Mouse (Mus musculus): ENCODE data around the gene Ddc. TPM values are rescaled to one million over a fixed set of nuclear protein-coding genes. Genes with fewer than 3 reads are reported as not detected.

Ddc gene
- polyA plus RNA-seq, 1 experiment from 2014 or later, result 7.5 TPM

- no peaks in the 10 kb centered on the region for H3K27me3 ChIP-seq (ENCODE audit: control insufficient read depth, insufficient read depth, low read length)
- H3K9me3 ChIP-seq (ENCODE audit: control insufficient read depth, low read length), result no peaks in the 10 kb centered on the region
- no peak overlapping the region for H3K4me3 ChIP-seq (ENCODE audit: low read depth, low read length)
- 26% methylated on average over 9 of the region's 9 CpGs for WGBS
- 0 out of 2 replicates have a peak overlapping the region, but pooled peaks have one; percentile 27 for H3K27ac ChIP-seq (ENCODE audit: low read depth, low read length)
- DNase-seq (ENCODE audit: low spot score) (peak; percentile 84), ATAC-seq (ENCODE audit: insufficient read depth, low FRiP score, low TSS enrichment) (0 out of 2 replicates have a peak, but pooled peaks have one; percentile 10)
- peak overlapping the region; percentile 31 for H3K4me2 ChIP-seq (ENCODE audit: low read depth)
- peaks cover 9% of the 10 kb centered on the region for H3K4me1 ChIP-seq (ENCODE audit: control insufficient read depth, insufficient read depth, low read length)
- H3K36me3 ChIP-seq (ENCODE audit: control insufficient read depth, insufficient read depth, low read length), result no peaks in the 10 kb centered on the region
- peak overlapping the region; percentile 35; the same call in 1 of the 2 replicates for H3K9ac ChIP-seq (ENCODE audit: low read length)
Observed at GRCm38 (mm10) chr11:11811906-11812480, 86.0 kb downstream of the Ddc start.

DNA sequence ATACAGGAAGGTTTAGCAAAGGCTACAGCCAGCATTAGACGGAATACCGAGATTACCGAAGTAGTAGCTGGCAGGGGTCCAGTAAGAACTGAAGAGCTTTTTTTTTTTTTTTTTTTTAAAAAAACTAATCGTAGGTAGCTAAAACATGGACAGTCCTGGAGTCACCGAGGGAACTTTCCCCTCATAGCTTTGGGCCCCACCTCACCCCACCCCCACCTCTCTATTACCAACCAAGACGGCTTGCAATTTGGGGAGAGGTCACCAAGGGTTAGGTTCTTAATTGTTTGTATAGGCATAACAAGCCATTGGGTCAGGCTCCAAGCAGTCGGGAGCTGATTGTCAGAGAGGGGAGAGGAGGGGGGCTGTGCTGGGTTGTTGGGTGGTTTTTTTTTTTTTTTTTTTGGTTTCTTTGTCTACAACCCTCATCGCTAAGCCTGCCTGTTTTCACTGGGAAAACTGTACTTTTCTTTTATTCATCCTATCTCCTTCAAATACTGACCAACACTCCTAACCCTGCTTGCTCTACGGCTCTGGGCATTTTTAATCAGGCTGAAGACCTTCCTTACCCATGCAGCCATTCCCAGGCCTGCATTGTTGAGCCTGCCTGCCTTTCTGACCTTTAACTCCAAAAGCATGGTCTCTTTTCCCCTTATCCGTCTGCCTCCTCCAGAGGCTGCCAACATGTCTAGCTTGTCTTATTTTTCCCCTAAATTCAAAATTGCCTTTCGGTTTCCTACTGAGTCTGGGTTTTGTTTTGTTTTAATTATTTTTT is 88.4 kb downstream of the Ddc start:
- Histone ChIP-seq H3K4me2 (ENCODE audit: low read depth) (peak overlapping the region; percentile 77), H3K4me3 (ENCODE audit: low read depth, low read length) (peak overlapping the region; percentile 58), H3K9ac (ENCODE audit: low read length) (peak overlapping the region; percentile 92), H3K4me1 (ENCODE audit: control insufficient read depth, insufficient read depth, low read length) (peaks cover 9% of the 10 kb centered on the region), H3K36me3 (ENCODE audit: control insufficient read depth, insufficient read depth, low read length) (no peaks in the 10 kb centered on the region; the same call in 1 of the 2 replicates), H3K9me3 (ENCODE audit: control insufficient read depth, low read length) (no peaks in the 10 kb centered on the region), H3K27me3 (ENCODE audit: control insufficient read depth, insufficient read depth, low read length) (no peaks in the 10 kb centered on the region), H3K27ac (ENCODE audit: low read depth, low read length) (peak overlapping the region; percentile 99)
- WGBS, result 2% methylated on average over 11 of the region's 11 CpGs
- DNase-seq (ENCODE audit: low spot score) (peak; percentile 63), ATAC-seq (ENCODE audit: insufficient read depth, low FRiP score, low TSS enrichment) (peak; percentile 36)

- Histone ChIP-seq H3K9ac (ENCODE audit: low read length) (peak within 1 kb of the TSS; percentile 92), H3K4me2 (ENCODE audit: low read depth) (peak within 1 kb of the TSS; percentile 77), H3K9me3 (ENCODE audit: control insufficient read depth, low read length) (no peaks in the 10 kb centered on the region), H3K4me1 (ENCODE audit: control insufficient read depth, insufficient read depth, low read length) (peaks cover 9% of the 10 kb centered on the region), H3K27ac (ENCODE audit: low read depth, low read length) (peak within 1 kb of the TSS; percentile 99), H3K27me3 (ENCODE audit: control insufficient read depth, insufficient read depth, low read length) (no peaks in the 10 kb centered on the region), H3K36me3 (ENCODE audit: control insufficient read depth, insufficient read depth, low read length) (no peaks in the 10 kb centered on the region; the same call in 1 of the 2 replicates), H3K4me3 (ENCODE audit: low read depth, low read length) (peak within 1 kb of the TSS; percentile 58)
- WGBS, result under 1% methylated on average over 53 of the region's 53 CpGs
- ATAC-seq (ENCODE audit: insufficient read depth, low FRiP score, low TSS enrichment) (peak; percentile 93), DNase-seq (ENCODE audit: low spot score) (peak; percentile 100)
Observed at GRCm38 (mm10) chr11:11808820-11809403, 89.0 kb downstream of the Ddc start, which contains the start of gene Fignl1. Gene Fignl1, minus strand, starts transcription at chr11:11808962.

DNA sequence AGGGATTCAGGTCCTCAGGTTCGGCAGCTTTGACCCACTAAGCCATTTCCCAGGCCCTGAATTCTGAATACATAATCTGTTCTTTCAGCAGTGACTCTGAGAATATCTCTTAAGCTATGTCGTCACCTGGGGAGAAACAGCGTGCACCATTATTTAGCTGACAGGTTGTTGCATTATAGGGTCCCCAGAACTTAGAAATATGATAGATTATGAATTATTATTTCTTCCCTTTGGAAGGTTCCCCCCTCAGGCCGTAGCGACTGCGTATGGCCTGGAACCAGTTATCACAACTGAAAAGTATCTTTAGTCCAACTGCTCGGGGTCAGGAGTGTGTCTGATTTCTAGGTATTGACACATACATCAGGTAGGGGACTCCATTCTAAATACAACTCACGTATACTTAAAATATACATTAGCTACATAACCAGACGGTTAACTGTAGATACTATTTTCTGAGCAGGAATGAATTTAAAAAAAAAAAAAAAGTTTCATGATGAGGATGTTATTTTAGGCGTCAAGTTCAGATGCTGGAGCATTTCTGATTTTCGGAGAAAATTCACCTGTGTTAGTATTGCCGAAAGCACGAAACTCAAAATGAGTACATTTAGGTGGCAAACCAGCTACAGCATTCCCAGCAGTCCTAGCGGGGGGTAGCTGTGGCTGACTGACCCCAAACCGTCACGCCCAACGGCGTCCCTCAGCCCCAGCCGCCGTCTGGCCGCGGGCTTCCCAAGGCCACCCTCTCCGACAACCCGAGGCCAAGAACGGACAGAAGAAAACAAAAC is 89.7 kb downstream of the Ddc start:
- Histone ChIP-seq H3K9ac (ENCODE audit: low read length) (peak overlapping the region; percentile 92), H3K27ac (ENCODE audit: low read depth, low read length) (peak overlapping the region; percentile 99; the same call in 1 of the 2 replicates), H3K4me3 (ENCODE audit: low read depth, low read length) (peak overlapping the region; percentile 58), H3K9me3 (ENCODE audit: control insufficient read depth, low read length) (no peaks in the 10 kb centered on the region), H3K4me1 (ENCODE audit: control insufficient read depth, insufficient read depth, low read length) (peaks cover 9% of the 10 kb centered on the region), H3K27me3 (ENCODE audit: control insufficient read depth, insufficient read depth, low read length) (no peaks in the 10 kb centered on the region), H3K4me2 (ENCODE audit: low read depth) (peak overlapping the region; percentile 77), H3K36me3 (ENCODE audit: control insufficient read depth, insufficient read depth, low read length) (no peaks in the 10 kb centered on the region; the same call in 1 of the 2 replicates)
- DNase-seq (ENCODE audit: low spot score) (no peak), ATAC-seq (ENCODE audit: insufficient read depth, low FRiP score, low TSS enrichment) (peak; percentile 64)
- 17% methylated on average over 25 of the region's 25 CpGs for WGBS

GRCm38 (mm10) chr11:11805951-11806350 is 92.0 kb downstream of the Ddc start:
- no peak overlapping the region for H3K9ac ChIP-seq (ENCODE audit: low read length)
- no peak overlapping the region for H3K4me2 ChIP-seq (ENCODE audit: low read depth)
- ATAC-seq (ENCODE audit: insufficient read depth, low FRiP score, low TSS enrichment) (no peak), DNase-seq (ENCODE audit: low spot score) (no peak)
- 94% methylated on average over 4 of the region's 4 CpGs for WGBS
- no peak overlapping the region for H3K4me3 ChIP-seq (ENCODE audit: low read depth, low read length)
- peaks cover 9% of the 10 kb centered on the region for H3K4me1 ChIP-seq (ENCODE audit: control insufficient read depth, insufficient read depth, low read length)
- H3K27me3 ChIP-seq (ENCODE audit: control insufficient read depth, insufficient read depth, low read length), result no peaks in the 10 kb centered on the region
- peaks cover 11% of the 10 kb centered on the region for H3K36me3 ChIP-seq (ENCODE audit: control insufficient read depth, insufficient read depth, low read length)
- no peak overlapping the region for H3K27ac ChIP-seq (ENCODE audit: low read depth, low read length)
- no peaks in the 10 kb centered on the region for H3K9me3 ChIP-seq (ENCODE audit: control insufficient read depth, low read length)

- 94% methylated on average over 5 of the region's 5 CpGs for WGBS
- no peak overlapping the region for H3K27ac ChIP-seq (ENCODE audit: low read depth, low read length)
- H3K27me3 ChIP-seq (ENCODE audit: control insufficient read depth, insufficient read depth, low read length), result no peaks in the 10 kb centered on the region
- DNase-seq (ENCODE audit: low spot score) (no peak), ATAC-seq (ENCODE audit: insufficient read depth, low FRiP score, low TSS enrichment) (no peak)
- H3K36me3 ChIP-seq (ENCODE audit: control insufficient read depth, insufficient read depth, low read length), result peaks cover 11% of the 10 kb centered on the region
- H3K4me3 ChIP-seq (ENCODE audit: low read depth, low read length), result no peak overlapping the region
- no peak overlapping the region for H3K4me2 ChIP-seq (ENCODE audit: low read depth)
- no peaks in the 10 kb centered on the region for H3K9me3 ChIP-seq (ENCODE audit: control insufficient read depth, low read length)
- H3K4me1 ChIP-seq (ENCODE audit: control insufficient read depth, insufficient read depth, low read length), result peaks cover 4% of the 10 kb centered on the region; the same call in 1 of the 2 replicates
- no peak overlapping the region for H3K9ac ChIP-seq (ENCODE audit: low read length)
Observed at GRCm38 (mm10) chr11:11804421-11804820, 93.5 kb downstream of the Ddc start.

DNA sequence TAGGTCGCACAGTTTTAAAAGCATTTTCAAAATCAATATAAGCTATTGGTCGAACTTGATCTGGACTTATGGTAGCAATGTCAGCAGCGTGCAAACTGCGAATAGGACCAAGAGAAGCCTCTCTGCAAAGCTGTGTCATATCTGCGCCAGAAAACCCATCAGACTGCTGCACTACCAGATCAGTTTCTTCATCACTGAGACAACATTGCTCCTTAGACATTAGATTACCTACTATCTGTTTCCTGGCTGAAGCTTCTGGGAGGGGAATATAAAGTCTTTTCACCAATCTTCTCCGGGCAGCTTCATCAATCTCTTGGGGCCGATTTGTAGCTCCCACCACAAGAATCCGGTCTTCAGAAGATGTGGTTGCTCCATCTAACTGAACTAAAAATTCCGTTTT is 96.9 kb downstream of the Ddc start:
- ATAC-seq (ENCODE audit: insufficient read depth, low FRiP score, low TSS enrichment) (no peak), DNase-seq (ENCODE audit: low spot score) (no peak)
- H3K36me3 ChIP-seq (ENCODE audit: control insufficient read depth, insufficient read depth, low read length), result peaks cover 13% of the 10 kb centered on the region
- H3K27ac ChIP-seq (ENCODE audit: low read depth, low read length), result no peak overlapping the region
- H3K9me3 ChIP-seq (ENCODE audit: control insufficient read depth, low read length), result no peaks in the 10 kb centered on the region
- no peak overlapping the region for H3K9ac ChIP-seq (ENCODE audit: low read length)
- H3K4me3 ChIP-seq (ENCODE audit: low read depth, low read length), result no peak overlapping the region
- H3K27me3 ChIP-seq (ENCODE audit: control insufficient read depth, insufficient read depth, low read length), result no peaks in the 10 kb centered on the region
- no peaks in the 10 kb centered on the region for H3K4me1 ChIP-seq (ENCODE audit: control insufficient read depth, insufficient read depth, low read length)
- 96% methylated on average over 9 of the region's 9 CpGs for WGBS
- H3K4me2 ChIP-seq (ENCODE audit: low read depth), result no peak overlapping the region

- H3K9me3 ChIP-seq (ENCODE audit: control insufficient read depth, low read length), result no peaks in the 10 kb centered on the region
- over 99% methylated on average over 3 of the region's 3 CpGs for WGBS
- H3K4me1 ChIP-seq (ENCODE audit: control insufficient read depth, insufficient read depth, low read length), result no peaks in the 10 kb centered on the region
- no peak overlapping the region for H3K4me3 ChIP-seq (ENCODE audit: low read depth, low read length)
- no peak overlapping the region for H3K9ac ChIP-seq (ENCODE audit: low read length)
- DNase-seq (ENCODE audit: low spot score), result no peak
- H3K27ac ChIP-seq (ENCODE audit: low read depth, low read length), result no peak overlapping the region
- no peak overlapping the region for H3K4me2 ChIP-seq (ENCODE audit: low read depth)
- no peaks in the 10 kb centered on the region for H3K27me3 ChIP-seq (ENCODE audit: control insufficient read depth, insufficient read depth, low read length)
- ATAC-seq (ENCODE audit: insufficient read depth, low FRiP score, low TSS enrichment), result no peak
- H3K36me3 ChIP-seq (ENCODE audit: control insufficient read depth, insufficient read depth, low read length), result peaks cover 13% of the 10 kb centered on the region
Observed at GRCm38 (mm10) chr11:11800304-11800703, 97.6 kb downstream of the Ddc start.
